Mouse (Mus musculus) CH12.LX (cell line): ENCODE measurements around the gene Tmem164. TPM values are rescaled to one million over a fixed set of nuclear protein-coding genes. Genes with fewer than 3 reads are reported as not detected.

Experiments
- DNase-seq: peaks from one replicate; pipeline ENCODE4 v3.0.0-alpha.2; 2013; ENCODE audit errors: extremely low read depth
- H3K27ac ChIP-seq: 2 replicates; pipeline ENCODE4 v1.5.1; 2012; ENCODE audit warnings: low read depth, mild to moderate bottlenecking, control low read depth, moderate library complexity; ENCODE audit not compliant: insufficient read depth
- H3K27me3 ChIP-seq: replicated peaks from 2 replicates; pipeline ENCODE3; 2012; ENCODE audit warnings: inconsistent platforms
- H3K36me3 ChIP-seq, 2 experiments: replicated peaks in 1 of 2; 2 replicates each; pipeline versions ENCODE3 to v1.6.1; 2012; ENCODE audit warnings: inconsistent platforms in 1 of 2, low read length in 1 of 2, mild to moderate bottlenecking in 1 of 2, mixed read lengths in 1 of 2, moderate library complexity in 1 of 2; ENCODE audit not compliant: control insufficient read depth in 1 of 2, insufficient read depth in 1 of 2
- H3K4me1 ChIP-seq, 2 experiments: 2 replicates each; pipeline ENCODE4 v1.6.1; 2012; ENCODE audit warnings: inconsistent platforms in 1 of 2, moderate library complexity in 1 of 2; ENCODE audit not compliant: insufficient read depth in 2 of 2, control insufficient read depth in 1 of 2
- H3K4me2 ChIP-seq: 2 replicates; pipeline ENCODE4 v1.6.1; 2012; ENCODE audit warnings: low read depth, mild to moderate bottlenecking, control low read depth; ENCODE audit not compliant: poor library complexity, insufficient read depth, severe bottlenecking
- H3K4me3 ChIP-seq, 3 experiments: fragments of 150-350 bp in 1 of 3; sonication (generic) in 1 of 3; replicated peaks in 1 of 3; 2 replicates each; pipeline versions ENCODE3 to v1.5.1; 2011 to 2012; ENCODE audit warnings: low read depth in 2 of 3, low read length in 2 of 3, mild to moderate bottlenecking in 2 of 3, moderate library complexity in 2 of 3, control low read depth in 1 of 3, improper control_type of control experiment in 1 of 3, inconsistent platforms in 1 of 3, mixed read lengths in 1 of 3; ENCODE audit not compliant: poor library complexity in 1 of 3
- H3K79me2 ChIP-seq: replicated peaks from 2 replicates; pipeline ENCODE4 v1.6.1; 2012; ENCODE audit warnings: mild to moderate bottlenecking, moderate library complexity; ENCODE audit not compliant: control insufficient read depth, poor library complexity, insufficient read depth, severe bottlenecking; ENCODE audit errors: extremely low read depth
- H3K9ac ChIP-seq: 2 replicates; pipeline ENCODE4 v1.6.1; 2012; ENCODE audit warnings: low read depth, mild to moderate bottlenecking, control low read depth, moderate library complexity; ENCODE audit not compliant: insufficient read depth
- H3K9me3 ChIP-seq: replicated peaks from 2 replicates; pipeline ENCODE3; 2012; ENCODE audit warnings: low read length, inconsistent platforms, mixed read lengths
- GABPA ChIP-seq: IDR thresholded peaks from 2 replicates; pipeline ENCODE4 v1.6.1; 2012; ENCODE audit warnings: low read depth, low read length, improper control_type of control experiment, inconsistent platforms; ENCODE audit not compliant: insufficient replicate concordance
- JUN ChIP-seq: IDR thresholded peaks from 2 replicates; pipeline ENCODE4 v1.6.1; 2011; ENCODE audit warnings: low read depth, mild to moderate bottlenecking, low read length, improper control_type of control experiment, moderate library complexity; ENCODE audit not compliant: insufficient read depth
- POLR2AphosphoS2 ChIP-seq: IDR thresholded peaks from 2 replicates; pipeline ENCODE4 v1.6.1; 2011; ENCODE audit warnings: low read depth, low read length, improper control_type of control experiment
- RCOR1 ChIP-seq: conservative IDR thresholded peaks from 2 replicates; pipeline ENCODE4 v1.6.1; 2012; ENCODE audit warnings: low read depth, mild to moderate bottlenecking, inconsistent platforms, low read length, improper control_type of control experiment
- TBP ChIP-seq: conservative IDR thresholded peaks from 2 replicates; pipeline ENCODE4 v1.6.1; 2011; ENCODE audit warnings: low read depth, low read length, improper control_type of control experiment
- USF1 ChIP-seq: IDR thresholded peaks from 2 replicates; pipeline ENCODE4 v1.6.1; 2014; ENCODE audit warnings: low read depth, mild to moderate bottlenecking, inconsistent platforms, low read length, improper control_type of control experiment
- ZKSCAN1 ChIP-seq: IDR thresholded peaks from 2 replicates; pipeline ENCODE4 v1.6.1; 2012; ENCODE audit warnings: low read depth, inconsistent platforms, low read length, improper control_type of control experiment, borderline replicate concordance
- ZMIZ1 ChIP-seq: IDR thresholded peaks from 2 replicates; pipeline ENCODE4 v1.6.1; 2012; ENCODE audit warnings: low read depth, mild to moderate bottlenecking, inconsistent platforms, low read length, improper control_type of control experiment
- dilution Hi-C: fragments of 300-500 bp; cut with MboI; formaldehyde crosslinking; loops from 2 replicates; pipeline ENCODE4 v1.14.3; 2020; ENCODE audit warnings: low sequenced_read_pairs; ENCODE audit not compliant: extremely low pct_unique_long_range_greater_than_20kb, extremely low pct_ligation_motif_present
- in situ Hi-C: fragments of 300-500 bp; cut with MboI; formaldehyde crosslinking; loops from 3 replicates; pipeline ENCODE4 v1.14.3; 2019; ENCODE audit warnings: low sequenced_read_pairs, low pct_ligation_motif_present, low pct_unique_long_range_greater_than_20kb, mixed read lengths
- polyA plus RNA-seq: library from polyadenylated mRNA; unstranded; fragments of >175 nt; gene quantifications from 2 replicates; pipeline ENCODE4 v1.2.1, GENCODE M21; 2012; ENCODE audit warnings: low read depth; ENCODE audit not compliant: insufficient read length
- total RNA-seq, 2 experiments: library from RNA; depleted of rRNA; stranded (reverse); fragments of 300-350 nt in 1 of 2; fragments of >200 nt in 1 of 2; gene quantifications; 2 replicates each; pipeline ENCODE4 v1.2.3; 2012 to 2014

Tmem164 gene
- total and polyA plus RNA-seq, 3 experiments, result 19.2 to 22.7 (median 21.5) TPM

DNA sequence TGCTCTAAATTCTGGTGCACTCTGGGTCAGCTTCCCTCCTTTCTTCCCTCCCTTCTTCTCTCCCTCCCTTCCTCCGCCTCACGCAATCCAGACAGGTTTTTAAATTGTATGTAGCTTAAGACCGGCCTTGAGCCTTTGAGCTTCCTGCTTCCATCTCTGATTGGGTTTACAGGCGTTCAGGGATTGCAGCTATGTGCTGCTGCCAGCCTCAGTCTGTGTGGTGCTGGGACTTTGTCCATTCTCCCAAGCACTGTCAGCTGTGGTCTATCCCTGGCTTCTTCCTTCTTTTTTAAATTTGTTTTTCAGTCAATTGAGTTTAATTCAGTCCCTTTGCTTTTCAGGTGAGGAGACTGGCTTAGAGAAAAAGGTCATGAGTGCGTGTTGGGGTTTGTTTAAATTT, 20.9 kb downstream of the Tmem164 start:
- Histone ChIP-seq H3K36me3 (peaks cover 0 to 58% of the 10 kb centered on the region in 2 experiments), H3K79me2 (no peaks in the 10 kb centered on the region), H3K27ac (no peak overlapping the region), H3K27me3 (no peaks in the 10 kb centered on the region), H3K9ac (no peak overlapping the region), H3K9me3 (no peaks in the 10 kb centered on the region), H3K4me1 (no peaks in the 10 kb centered on the region), H3K4me2 (no peak overlapping the region), H3K4me3 (no peak overlapping the region)
- no peak for DNase-seq
- in situ Hi-C loops (no loop called here), dilution Hi-C loops (no loop called here)
- TF ChIP-seq RCOR1 (no peak), USF1 (no peak)

DNA sequence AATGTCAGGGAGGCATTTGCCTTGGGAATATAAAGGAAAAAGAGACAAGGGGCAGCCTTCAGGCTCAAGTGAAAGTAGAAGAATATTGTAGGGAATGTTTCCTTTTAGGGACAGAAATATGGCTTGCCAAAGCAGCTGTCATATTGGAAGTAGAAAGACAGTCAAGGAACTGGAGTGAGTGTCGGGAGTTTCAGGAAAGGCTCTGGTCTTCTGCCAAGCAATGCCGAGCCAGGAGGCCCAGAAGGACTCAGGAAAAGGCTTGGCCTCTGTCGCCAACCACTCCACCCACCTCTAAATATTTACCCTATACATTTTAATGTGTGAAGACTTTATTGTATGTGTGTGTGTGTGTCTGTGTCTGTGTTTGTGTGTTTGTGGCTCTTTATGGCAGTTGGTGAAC, 21.4 kb downstream of the Tmem164 start:
- dilution Hi-C loops (no loop called here), in situ Hi-C loops (no loop called here)
- Histone ChIP-seq H3K36me3 (peaks cover 0 to 58% of the 10 kb centered on the region in 2 experiments), H3K27me3 (no peaks in the 10 kb centered on the region), H3K9me3 (no peaks in the 10 kb centered on the region), H3K9ac (no peak overlapping the region), H3K79me2 (no peaks in the 10 kb centered on the region), H3K4me3 (no peak overlapping the region), H3K4me1 (no peaks in the 10 kb centered on the region), H3K27ac (no peak overlapping the region), H3K4me2 (no peak overlapping the region)
- no peak for DNase-seq
- TF ChIP-seq GABPA (no peak), POLR2AphosphoS2 (no peak), TBP (no peak), ZMIZ1 (no peak)

DNA sequence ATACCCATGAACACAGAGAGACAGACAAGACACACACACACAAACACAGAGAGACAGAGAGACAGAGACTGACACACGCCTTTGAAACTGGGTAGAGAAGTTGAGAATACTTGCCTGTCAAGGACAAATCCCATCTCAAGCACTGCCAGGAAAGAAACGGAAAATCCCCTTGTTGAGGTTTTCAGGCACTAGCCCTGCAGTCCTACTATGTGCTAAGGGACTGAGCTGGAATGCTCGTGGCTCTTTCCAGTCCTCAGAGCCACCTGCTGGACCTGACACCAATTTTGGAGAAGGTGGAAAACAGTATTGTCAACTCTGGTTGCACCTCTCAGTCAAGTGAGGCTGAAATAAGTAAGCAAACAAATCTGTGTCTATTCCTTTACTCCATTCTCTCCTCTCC, 22.7 kb downstream of the Tmem164 start:
- no peak overlapping the region for H3K4me3 ChIP-seq
- TF ChIP-seq JUN, result no peak
- TF ChIP-seq ZKSCAN1, result peak; percentile 39; the same call in 1 of the 2 replicates
- no peak overlapping the region for H3K27ac ChIP-seq
- H3K9ac ChIP-seq, result no peak overlapping the region
- dilution Hi-C loops, result no loop called here
- H3K4me1 ChIP-seq, result no peaks in the 10 kb centered on the region
- DNase-seq, result no peak
- H3K9me3 ChIP-seq, result no peaks in the 10 kb centered on the region
- in situ Hi-C loops, result no loop called here
- peaks cover 0 to 50% of the 10 kb centered on the region in 2 experiments for H3K36me3 ChIP-seq
- H3K27me3 ChIP-seq, result no peaks in the 10 kb centered on the region
- no peaks in the 10 kb centered on the region for H3K79me2 ChIP-seq
- H3K4me2 ChIP-seq, result no peak overlapping the region
